Mouse (Mus musculus) spleen, postnatal 36 days (tissue): ENCODE measurements around the gene Acly.
"Not testable (repeated sequence)": the region's sequence is repeated elsewhere in the genome, so short reads cannot be mapped to it uniquely, and the experiment has no call there.

Experiments used
- DNase-seq, 2 experiments: peaks; one replicate each; pipeline ENCODE4 v3.0.0; 2022; ENCODE audit warnings: low spot score in 2 of 2, mixed read lengths in 1 of 2

The Acly gene

DNA sequence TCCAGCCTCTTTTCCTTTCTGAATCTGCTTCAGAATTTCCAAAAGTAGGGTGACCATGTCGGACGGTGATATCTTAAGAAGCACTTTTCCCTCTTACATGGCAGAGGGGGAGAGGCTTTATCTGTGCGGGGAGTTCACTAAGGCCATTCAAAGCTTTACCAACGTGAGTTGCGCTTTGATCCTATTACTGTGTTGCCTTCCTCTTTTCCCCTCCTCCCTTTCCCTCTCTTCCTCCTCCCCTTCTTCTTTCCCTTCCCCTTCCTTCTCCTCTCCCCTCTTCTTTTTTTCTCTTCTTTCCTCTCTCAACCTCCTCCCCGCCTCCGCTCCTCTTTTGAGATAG is 17.9 kb upstream of the Acly start:
- no peak for DNase-seq

DNA sequence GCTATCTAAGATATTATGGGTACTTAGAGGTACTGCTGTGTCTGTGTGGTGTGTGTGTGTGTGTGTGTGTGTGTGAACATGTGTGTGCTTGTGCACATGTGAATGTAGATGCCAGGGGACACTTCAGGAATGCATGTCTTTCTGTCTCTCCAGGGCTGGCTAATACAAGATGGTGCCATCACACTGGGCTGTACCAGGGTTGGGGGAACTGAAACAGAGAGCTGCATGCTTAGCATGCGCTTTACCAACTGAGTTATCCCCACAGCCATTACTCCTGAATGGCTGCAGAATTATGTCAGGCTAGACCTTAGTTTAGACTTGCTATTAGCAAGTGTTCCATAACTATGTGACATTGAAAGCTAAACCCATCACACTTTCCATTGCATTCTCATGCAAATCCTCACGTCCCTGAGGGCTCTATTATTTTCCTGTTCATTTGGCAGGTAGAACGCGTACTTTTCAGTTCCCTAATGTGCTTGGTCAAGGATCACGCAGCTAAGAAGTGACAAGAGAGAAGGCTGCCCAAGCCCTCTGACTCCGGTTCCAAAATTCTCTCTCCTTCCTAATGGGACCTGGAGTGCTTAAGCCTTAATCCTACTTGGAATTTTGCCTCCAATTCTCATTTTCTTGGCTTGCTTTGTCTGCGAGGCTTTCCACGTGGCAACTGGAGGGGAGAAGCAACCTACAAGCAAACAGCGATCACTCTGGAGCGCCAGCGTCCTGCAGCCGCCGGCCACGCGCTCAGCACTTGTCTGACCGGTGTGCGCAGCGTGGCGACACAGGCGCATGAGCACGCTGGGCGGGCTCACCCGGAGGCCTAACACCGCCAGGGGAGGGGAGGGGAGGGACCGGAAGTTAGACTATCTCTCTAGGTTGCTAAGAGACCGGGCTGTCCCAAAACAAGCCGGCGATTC is 17.3 kb upstream of the Acly start, which contains the start of gene Ttc25:
Gene Ttc25, plus strand, starts transcription at position 776 of the 914 bp plus-strand sequence.
- peak; percentile 85 to 86 for DNase-seq

DNA sequence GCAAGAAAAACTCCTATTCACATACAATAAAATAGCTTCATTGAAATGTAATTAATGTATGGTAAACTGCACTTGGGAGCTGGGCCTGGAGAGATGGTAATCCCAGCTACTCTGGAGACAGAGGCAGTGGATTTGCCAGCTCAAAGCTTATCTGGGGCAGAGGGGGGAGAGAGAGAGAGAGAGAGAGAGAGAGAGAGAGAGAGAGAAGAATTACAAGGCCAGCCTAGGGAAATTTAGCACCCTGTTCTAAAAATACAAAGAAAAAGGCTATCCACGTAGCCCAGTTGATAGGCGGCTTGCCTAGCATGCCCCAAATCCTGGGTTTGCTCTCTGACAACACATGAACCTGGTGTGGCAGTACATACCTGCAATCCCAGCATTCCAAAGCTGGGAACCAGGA is 13.8 kb upstream of the Acly start:
- no peak for DNase-seq

DNA sequence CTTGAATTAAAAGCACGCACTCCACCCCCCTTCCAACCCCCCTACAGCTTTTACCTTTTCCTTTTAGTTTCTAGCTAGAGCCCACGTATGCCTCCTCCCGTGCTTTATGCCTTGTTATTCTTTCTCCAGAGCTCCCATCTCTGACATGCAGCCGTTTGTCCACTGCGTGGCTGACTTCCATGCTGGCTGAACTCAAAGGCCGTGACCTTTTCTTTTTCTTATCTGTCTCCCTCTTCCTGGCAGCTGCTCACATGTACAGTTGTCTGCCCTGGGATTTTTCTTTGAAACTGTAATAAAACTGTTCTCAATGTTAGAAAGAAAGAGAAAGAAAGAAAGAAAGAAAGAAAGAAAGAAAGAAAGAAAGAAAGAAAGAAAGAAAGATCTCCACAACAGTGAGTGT is 13.2 kb upstream of the Acly start:
- no peak for DNase-seq

DNA sequence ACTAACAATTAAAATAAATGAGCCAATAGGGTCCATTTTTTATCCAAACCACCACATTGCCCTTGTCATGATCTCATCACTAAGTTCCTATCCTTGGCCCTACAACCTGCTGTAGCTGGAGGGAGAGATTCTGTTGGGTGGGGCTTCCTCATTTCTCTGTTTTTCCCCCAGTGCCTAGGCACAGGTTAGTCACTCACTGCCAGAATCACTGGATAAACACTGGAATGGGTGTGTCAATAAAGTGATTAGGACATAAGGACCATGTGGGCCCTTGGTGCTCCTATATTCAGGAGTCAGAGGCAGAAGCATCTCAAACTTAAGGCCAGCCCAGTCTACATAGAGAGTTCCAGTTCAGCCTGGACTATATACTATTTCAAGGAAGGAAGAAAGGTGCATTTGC is 8.7 kb upstream of the Acly start:
- no peak for DNase-seq

DNA sequence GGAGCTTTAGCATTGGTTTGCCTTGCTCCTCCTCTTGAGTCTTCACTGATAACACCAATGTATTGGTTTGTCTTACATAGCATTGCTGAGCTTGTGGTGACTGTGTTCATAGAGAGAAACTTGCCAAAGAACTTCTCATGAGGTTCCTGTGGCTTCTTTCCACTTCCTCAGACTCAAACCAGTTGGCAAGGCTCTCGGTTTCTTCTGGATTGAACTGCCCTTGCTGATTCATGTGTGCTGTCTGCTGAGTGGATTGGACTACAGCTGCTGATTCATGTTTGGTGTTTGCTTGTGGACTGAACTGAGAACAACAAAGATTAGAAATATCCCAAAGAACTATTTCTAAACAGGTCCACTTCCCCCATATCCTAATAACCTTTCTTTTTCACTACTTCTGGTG is 8.2 kb upstream of the Acly start:
- no peak for DNase-seq

DNA sequence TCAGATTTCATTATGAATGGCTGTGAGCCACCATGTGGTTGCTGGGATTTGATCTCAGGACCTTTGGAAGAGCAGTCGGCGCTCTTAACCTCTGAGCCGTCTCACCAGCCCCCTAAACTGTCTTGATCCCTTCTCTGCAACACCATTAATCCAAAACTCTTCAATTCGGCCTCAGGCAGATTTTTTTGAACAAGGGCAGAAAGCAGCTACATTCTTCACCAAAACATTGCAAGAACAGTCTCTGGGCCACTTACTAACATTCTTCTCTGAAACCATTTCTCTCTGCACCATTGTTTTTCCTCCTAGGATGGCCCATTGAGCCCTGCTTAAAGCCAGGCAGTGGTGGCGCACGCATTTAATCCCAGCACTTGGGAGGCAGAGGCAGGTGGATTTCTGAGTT is 7.0 kb upstream of the Acly start:
- DNase-seq = not testable (repeated sequence)

DNA sequence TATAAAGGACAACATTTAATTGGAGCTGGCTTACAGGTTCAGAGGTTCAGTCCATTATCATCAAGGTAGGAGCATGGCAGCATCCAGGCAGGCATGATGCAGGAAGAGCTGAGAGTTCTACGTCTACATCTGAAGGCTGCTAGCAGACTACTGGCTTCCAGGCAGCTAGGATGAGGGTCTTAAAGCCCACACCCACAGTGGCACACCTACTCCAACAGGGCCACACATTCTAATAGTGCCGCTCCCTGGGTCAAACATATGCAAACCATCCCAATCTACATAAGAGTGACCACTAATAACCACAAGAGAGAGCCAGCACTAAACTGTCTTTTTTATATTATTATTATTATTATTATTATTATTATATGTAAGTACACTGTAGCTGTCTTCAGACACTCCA is 6.6 kb upstream of the Acly start:
- DNase-seq = not testable (repeated sequence)

DNA sequence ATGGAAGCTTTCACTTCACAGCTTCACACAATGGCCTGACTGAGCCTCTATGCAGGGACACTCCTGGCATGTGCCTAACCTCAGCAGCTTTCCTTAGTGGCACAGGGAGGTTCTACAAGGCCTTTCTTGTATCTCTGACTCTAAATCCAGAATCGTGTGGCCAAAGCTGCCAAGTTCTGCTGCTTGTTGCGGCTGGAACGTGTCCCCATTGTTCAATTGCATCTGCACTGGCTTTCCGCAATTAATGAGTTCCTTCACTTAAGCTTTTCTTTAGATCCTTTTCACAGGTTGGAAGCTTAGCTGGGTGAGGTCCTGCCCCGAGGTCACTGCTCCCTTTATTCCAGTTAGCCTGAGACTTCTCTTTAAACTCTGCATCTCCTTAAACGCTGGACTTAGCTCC is 6.1 kb upstream of the Acly start:
- DNase-seq = no peak

DNA sequence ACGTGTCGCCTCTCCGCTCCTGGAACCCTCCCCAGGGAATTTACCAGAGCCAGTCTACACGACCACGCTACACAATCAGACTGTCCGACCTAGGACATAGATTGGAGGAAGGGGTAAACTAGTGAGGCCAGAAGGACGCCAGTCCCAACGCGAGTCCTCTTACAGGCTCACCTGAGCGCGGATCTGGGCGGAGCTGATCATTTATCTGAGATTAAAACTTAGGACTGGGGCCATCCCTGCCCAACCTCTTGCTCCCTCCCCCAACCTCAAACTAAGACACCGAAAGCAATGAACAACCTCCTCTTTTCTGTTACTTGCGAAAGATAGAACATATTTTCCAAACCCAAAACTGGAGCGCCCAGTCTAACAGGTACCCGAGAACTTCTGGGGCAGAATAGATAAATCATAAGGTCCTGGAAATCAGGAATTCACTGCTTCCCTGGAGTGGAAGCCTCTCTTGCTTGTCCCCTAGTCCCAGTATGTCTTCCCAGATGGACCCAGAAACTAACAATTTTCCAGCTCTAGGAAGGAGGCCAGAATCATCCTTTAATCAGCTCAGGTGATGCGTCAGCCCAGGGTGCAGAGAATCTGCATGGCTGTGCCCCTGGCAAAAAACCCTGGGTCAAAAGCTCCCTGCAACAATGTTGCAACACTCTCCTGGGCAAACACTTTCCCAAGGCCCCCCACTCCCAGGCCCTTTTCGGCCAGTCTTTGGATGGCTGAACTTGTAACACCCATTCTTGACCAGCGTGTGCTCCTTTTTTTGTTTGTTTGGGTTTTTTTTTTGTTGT is 770 bp upstream of the Acly start:
- DNase-seq = no peak

DNA sequence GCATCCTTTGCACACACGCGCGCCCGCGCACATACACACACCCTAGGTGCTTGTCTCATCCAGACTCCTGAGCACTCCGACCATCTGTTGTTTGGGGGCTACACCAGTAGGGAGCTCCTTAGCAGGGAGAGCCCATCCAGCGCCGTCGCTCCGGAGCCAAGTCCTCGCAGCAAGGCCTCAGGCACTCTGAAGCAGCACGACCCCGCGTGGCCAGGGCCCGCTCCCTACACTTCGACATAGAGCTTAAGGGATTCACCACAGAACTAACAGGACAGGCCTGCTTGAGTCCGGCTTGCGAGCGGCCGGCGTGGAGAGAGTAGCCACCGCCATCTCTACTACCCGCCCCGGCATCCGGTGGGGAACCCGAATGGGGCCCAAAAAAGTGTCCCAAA is 738 bp downstream of the Acly start:
- peak; percentile 48 to 58 for DNase-seq

DNA sequence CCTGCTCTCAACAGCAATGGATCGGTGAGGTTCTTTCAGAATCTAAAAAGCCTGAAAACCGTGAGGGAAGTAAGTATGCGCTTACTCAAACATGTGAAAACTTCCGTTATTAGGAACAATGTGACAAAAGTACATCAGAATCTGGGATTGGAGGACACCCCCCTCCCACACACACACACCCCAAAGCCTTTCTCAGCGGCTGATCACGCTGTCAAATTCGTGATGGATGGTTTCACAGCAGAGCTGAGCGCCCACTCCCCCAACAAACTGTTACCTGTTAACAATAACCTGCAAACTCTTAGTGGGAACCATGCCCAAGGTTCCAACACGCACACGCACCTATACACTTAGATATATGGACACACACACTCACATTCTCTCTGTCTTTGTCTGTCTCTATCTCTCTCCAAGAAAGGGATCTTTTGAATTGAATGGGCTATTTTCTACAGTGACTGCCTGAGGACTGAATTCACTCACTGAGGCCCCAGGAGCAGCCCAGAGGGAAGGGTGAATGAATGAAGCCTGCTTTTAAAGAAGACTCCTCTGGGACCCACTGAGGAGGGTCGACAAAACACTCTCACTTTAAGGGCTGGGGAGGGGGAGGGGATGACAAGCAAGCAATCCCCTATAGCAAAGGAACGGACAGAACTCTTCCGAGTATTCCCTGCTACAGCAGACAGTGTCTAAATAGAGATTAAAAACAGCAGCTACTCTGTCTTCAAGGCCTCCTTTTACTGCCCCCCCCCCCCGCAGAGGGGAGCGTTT is 1.6 kb downstream of the Acly start:
- no peak for DNase-seq

DNA sequence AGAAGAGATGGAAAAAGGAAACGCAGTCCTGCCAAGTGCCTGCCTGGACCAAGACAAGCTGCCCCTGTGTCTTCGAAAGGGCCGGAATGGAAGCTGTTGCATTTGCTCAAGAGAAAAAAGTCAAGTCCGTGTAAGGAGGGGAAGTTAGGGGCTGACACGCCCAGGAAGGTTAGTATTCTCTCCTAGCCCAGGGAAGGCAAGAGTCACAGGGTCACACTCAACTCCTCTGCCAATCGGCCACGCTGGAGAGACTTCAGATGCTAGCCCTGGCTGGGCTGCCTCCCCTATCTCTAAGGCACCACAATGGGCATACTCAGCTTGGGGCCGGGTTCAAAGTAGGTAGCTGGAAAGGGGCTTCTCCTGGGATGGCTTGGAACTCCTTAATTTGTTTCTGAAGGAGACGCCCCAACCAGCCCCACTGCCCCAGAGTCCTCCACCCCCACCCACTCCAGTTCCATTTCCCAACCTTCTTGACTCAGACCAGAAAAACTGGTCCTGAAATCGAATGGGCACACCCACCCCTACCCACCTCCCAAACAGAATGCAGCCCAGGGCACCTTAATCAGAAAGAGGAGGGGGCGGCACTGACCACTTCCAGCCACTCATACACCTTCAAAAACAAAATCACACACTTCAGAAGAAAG is 2.7 kb downstream of the Acly start:
- no peak for DNase-seq

DNA sequence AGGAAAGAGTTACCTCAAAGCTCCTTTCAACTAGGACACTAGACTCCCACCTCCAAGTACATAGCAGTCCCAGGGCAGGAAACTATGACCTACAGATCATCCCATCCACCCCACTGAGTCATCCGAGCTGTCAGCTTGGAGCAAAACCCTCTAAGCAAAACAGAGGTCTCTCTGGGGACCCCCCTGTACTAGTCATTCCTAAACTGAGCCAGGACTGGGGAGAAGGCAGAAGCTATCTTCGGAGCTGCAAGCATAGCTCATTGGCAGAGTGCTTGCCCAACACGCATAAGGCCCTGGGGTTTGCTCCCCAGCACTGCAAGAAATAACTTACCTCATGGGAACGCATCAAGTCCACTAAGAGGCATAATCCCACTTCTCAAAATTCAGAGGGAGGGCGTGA is 3.4 kb downstream of the Acly start:
- DNase-seq = no peak

DNA sequence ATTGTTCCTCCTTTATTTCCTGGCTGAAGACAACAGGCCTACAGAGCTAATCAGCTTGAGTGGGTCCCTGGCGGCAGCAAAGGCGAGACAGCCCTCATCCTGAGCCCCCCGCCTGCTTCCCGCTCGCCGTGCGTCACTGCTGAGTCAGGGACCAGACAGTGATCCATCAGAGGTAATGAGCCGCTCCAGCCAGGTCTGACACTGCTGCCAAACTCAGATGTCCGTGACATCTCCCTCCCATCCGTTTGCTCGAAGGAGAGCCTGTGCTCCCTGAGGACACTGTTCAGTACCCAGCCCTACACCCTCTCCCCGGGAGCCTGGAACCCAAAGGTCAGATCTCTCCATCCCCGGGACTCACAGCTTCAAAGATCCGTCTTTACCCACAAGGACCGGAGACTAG is 7.0 kb downstream of the Acly start:
- no peak for DNase-seq

DNA sequence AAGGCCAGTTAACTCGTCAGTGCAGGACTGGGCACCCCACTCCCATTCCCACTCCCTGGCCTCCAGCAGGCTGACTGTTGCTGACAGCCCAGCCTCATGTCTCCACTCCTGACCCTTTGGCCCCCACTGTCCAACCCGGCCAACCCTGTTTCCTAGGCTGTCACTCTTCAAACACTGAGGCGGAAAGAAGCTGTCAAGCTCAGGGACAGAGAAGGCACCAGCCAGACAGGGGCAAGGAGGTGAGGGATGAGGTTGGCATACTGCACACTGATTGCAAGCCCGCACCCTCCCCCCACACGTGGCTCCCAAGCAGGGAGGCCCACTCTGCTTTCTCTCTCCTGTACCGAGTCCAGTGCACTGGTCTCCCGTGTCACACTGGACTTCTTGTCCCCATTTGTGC is 8.6 kb downstream of the Acly start:
- DNase-seq = no peak

DNA sequence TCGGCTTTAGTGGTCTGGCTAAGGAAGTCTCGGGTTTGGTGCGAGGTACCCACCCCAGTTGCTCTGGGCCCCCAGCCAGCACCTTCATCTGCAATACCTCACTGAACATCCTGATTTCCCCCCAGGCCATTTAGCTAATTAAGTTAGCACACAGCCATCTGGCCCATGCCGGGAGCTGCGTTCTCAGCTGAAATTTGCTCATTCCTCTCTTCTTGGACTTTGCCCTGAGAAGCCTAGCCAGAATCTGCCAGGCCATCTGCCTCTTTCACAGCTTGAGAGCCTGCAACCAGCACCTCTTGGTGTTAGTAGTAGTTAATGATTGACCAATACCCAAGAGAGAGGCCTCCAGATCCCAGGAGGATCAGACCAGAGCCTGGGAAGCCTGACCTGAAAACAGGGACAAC is 9.6 kb downstream of the Acly start:
- DNase-seq = no peak

DNA sequence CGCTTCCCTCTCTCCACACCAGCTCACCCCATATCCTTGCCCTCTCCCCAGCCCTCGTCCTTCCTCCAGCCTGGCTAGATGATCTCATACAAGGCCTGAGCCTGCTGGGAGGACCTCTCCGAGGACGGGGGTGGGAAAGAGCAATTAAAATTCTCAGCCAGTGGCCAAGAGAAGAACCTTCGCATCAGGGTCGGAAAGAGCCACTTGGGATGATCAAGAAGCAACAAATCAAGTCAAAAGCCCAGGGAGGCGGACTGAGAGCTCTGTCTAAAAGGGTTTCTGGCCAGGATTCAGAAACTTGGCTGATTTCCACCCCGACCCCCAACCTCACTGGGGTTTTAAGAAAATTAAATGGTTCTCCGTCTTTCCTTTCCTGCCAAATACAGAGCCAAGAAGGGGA is 11.5 kb downstream of the Acly start:
- peak in 1 of 2 experiments; percentile 5 for DNase-seq

DNA sequence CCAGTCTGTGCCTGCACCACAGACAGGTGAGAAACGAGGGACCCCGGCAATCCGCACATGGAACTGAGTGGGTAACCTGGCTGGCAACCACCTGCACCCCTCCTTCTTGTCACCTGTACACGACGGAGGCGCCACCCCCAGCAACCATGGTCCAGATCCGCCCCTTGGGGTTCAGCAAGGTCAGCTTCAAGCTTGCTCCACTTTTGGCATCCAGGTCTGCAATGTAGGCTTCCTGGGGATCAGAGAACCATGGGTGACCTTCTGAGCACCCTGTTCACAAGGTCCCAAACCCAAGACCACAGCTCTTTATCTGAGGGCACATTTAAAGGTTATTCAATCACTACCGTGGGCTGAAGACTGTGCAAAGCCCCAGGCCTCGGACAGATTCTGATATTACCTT is 12.0 kb downstream of the Acly start:
- DNase-seq = no peak

DNA sequence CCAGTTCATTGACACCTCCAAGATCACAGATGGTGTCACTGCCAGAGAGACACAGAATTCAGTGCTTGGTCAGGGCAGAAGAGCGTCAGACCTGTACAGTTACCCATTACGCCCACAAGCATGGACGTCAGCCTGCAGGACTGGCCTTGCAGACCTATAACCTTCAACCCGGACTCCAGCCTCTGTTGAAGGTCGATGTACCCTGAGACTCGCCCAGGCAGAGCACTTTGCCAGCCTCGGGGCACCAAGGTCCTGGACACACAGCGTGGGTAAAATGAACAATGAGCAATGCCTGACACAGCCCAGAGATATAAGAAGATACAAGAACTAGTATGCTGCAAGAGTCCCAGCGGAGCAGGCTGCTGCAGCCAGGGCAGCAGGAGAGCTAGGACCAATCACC is 12.7 kb downstream of the Acly start:
- no peak for DNase-seq

DNA sequence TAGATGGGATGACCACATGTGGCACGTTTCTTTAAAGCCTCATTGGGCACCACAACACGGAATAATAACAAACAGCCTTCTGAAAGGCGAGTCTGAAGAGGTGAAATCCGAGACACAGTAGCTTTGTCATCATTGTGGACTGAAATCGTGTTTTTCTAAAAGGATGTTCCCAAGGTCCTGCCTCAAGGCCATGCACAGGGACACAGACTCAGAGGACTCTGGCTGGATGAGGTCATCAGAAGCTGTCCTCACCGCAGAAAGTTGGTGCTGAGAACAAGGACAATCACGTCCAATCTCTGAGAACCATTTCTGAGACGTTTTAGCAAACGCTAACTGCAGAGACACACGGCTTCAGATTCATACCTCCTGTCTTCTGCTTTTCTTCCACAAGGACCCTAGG is 14.1 kb downstream of the Acly start:
- no peak for DNase-seq

DNA sequence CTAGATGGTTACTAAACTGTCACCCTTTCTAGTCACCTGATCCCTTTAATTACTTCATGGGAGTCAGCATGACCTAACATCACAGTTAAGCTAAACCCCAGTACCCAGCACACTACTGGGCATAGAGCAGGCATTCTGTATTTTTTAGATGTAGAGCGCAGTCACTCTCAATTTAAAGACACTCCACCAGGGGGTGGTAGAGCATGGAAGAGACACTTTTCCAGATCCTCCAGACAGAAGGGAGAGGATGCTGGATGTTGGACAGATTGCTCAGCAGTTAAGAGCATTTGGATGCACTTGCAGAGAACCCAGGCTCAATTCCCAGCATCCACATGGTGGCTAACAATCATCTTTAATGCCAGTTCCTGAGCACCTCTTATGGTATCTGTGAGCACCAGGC is 15.4 kb downstream of the Acly start:
- DNase-seq = no peak
